Mouse (Mus musculus): Measurements from ENCODE around the gene Scaf8.
"Not testable (repeated sequence)": the region's sequence is repeated elsewhere in the genome, so short reads cannot be mapped to it uniquely, and the experiment has no call there.

Scaf8 gene

GRCm38 (mm10) chr17:3114720-3115379, at the start of gene Scaf8:
Gene Scaf8, plus strand, starts transcription at chr17:3114972.
- DNase-seq (ENCODE audit: low read depth) = peak; percentile 95

GRCm38 (mm10) chr17:3075166-3075872, 39.5 kb upstream of the Scaf8 start:
- DNase-seq (ENCODE audit: low read depth) = peak; percentile 16

- peak; percentile 5 for DNase-seq (ENCODE audit: low read depth)
Observed at GRCm38 (mm10) chr17:3075873-3076245, 38.9 kb upstream of the Scaf8 start.

GRCm38 (mm10) chr17:3077936-3078335, 36.8 kb upstream of the Scaf8 start:
- not testable (repeated sequence) for DNase-seq (ENCODE audit: low read depth)

- peak; percentile 0 for DNase-seq (ENCODE audit: low read depth)
Observed at GRCm38 (mm10) chr17:3080587-3081349, 34.0 kb upstream of the Scaf8 start.

GRCm38 (mm10) chr17:3081512-3082100, 33.2 kb upstream of the Scaf8 start:
- DNase-seq (ENCODE audit: low read depth) = not testable (repeated sequence)

- peak; percentile 57 for DNase-seq (ENCODE audit: low read depth)
Observed at GRCm38 (mm10) chr17:3082125-3082755, 32.5 kb upstream of the Scaf8 start.

- peak; percentile 83 for DNase-seq (ENCODE audit: low read depth)
Observed at GRCm38 (mm10) chr17:3082756-3083749, 31.7 kb upstream of the Scaf8 start.

GRCm38 (mm10) chr17:3083886-3084550, 30.8 kb upstream of the Scaf8 start:
- DNase-seq (ENCODE audit: low read depth) = peak; percentile 95

GRCm38 (mm10) chr17:3084551-3084930, 30.2 kb upstream of the Scaf8 start:
- peak; percentile 85 for DNase-seq (ENCODE audit: low read depth)

- peak; percentile 65 for DNase-seq (ENCODE audit: low read depth)
Observed at GRCm38 (mm10) chr17:3085152-3085551, 29.6 kb upstream of the Scaf8 start.

- DNase-seq (ENCODE audit: low read depth) = peak; percentile 72
Observed at GRCm38 (mm10) chr17:3092682-3093081, 22.1 kb upstream of the Scaf8 start.

GRCm38 (mm10) chr17:3099273-3099672, 15.5 kb upstream of the Scaf8 start:
- DNase-seq (ENCODE audit: low read depth) = not testable (repeated sequence)

GRCm38 (mm10) chr17:3102336-3103165, 12.2 kb upstream of the Scaf8 start:
- peak; percentile 80 for DNase-seq (ENCODE audit: low read depth)

GRCm38 (mm10) chr17:3104154-3104931, 10.4 kb upstream of the Scaf8 start:
- no peak for DNase-seq (ENCODE audit: low read depth)

GRCm38 (mm10) chr17:3105022-3105421, 9.8 kb upstream of the Scaf8 start:
- DNase-seq (ENCODE audit: low read depth) = no peak

GRCm38 (mm10) chr17:3113737-3114357, 925 bp upstream of the Scaf8 start:
- DNase-seq (ENCODE audit: low read depth) = no peak

GRCm38 (mm10) chr17:3114358-3114719, 433 bp upstream of the Scaf8 start:
- DNase-seq (ENCODE audit: low read depth) = no peak
